Mouse (Mus musculus): ENCODE results near the gene Chad. TPM values are rescaled to one million over a fixed set of nuclear protein-coding genes. Genes with fewer than 3 reads are reported as not detected.

Gene Chad
- polyA plus RNA-seq, 1 experiment from 2014 or later = 0.53 TPM

DNA sequence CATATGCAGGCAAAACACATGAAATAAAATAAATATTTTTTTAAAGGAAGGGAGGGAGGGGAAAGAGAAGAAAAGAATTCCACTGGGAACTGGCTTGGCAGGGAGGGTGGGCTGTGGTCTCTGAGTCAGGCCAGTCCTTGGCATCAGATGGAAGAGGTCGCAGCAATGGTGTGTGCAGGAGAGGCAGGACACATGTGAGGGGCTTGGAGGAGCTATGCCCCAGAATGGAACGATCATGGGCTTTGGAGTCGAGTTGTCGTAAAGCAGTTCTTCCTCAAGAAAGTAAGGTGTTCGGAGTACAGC lies 14.5 kb upstream of the Chad start:
- no peaks in the 10 kb centered on the region for H3K9me3 ChIP-seq (ENCODE audit: control insufficient read depth, low read length)
- H3K4me2 ChIP-seq (ENCODE audit: low read depth, severe bottlenecking) = no peak overlapping the region
- DNase-seq (ENCODE audit: low spot score) (no peak), ATAC-seq (ENCODE audit: insufficient number of reproducible peaks, low FRiP score, low TSS enrichment, low read depth) (no peak)
- H3K4me1 ChIP-seq (ENCODE audit: control insufficient read depth, insufficient read depth, low read length) = peaks cover 4% of the 10 kb centered on the region
- H3K9ac ChIP-seq (ENCODE audit: low read length) = no peak overlapping the region
- 93% methylated on average over 5 of the region's 5 CpGs for WGBS
- no peak overlapping the region for H3K4me3 ChIP-seq (ENCODE audit: low read depth, low read length)
- H3K36me3 ChIP-seq (ENCODE audit: control insufficient read depth, insufficient read depth, low read length) = no peaks in the 10 kb centered on the region
- no peaks in the 10 kb centered on the region for H3K27me3 ChIP-seq (ENCODE audit: control insufficient read depth, insufficient read depth, low read length)
- H3K27ac ChIP-seq (replicated peaks; ENCODE audit: low read depth, low read length) = no peak overlapping the region

- H3K4me1 ChIP-seq (ENCODE audit: control insufficient read depth, insufficient read depth, low read length) = no peaks in the 10 kb centered on the region
- H3K9ac ChIP-seq (ENCODE audit: low read length) = no peak overlapping the region
- H3K27me3 ChIP-seq (ENCODE audit: control insufficient read depth, insufficient read depth, low read length) = no peaks in the 10 kb centered on the region
- no peak for DNase-seq (ENCODE audit: low spot score)
- no peak for ATAC-seq (ENCODE audit: insufficient number of reproducible peaks, low FRiP score, low TSS enrichment, low read depth)
- H3K4me3 ChIP-seq (ENCODE audit: low read depth, low read length) = no peak overlapping the region
- 73% methylated on average over 3 of the region's 3 CpGs for WGBS
- no peak overlapping the region for H3K27ac ChIP-seq (replicated peaks; ENCODE audit: low read depth, low read length)
- no peaks in the 10 kb centered on the region for H3K9me3 ChIP-seq (ENCODE audit: control insufficient read depth, low read length)
- no peak overlapping the region for H3K4me2 ChIP-seq (ENCODE audit: low read depth, severe bottlenecking)
- H3K36me3 ChIP-seq (ENCODE audit: control insufficient read depth, insufficient read depth, low read length) = no peaks in the 10 kb centered on the region
These were observed 6.6 kb upstream of the Chad start for GRCm38 (mm10) chr11:94558226-94558625.

DNA sequence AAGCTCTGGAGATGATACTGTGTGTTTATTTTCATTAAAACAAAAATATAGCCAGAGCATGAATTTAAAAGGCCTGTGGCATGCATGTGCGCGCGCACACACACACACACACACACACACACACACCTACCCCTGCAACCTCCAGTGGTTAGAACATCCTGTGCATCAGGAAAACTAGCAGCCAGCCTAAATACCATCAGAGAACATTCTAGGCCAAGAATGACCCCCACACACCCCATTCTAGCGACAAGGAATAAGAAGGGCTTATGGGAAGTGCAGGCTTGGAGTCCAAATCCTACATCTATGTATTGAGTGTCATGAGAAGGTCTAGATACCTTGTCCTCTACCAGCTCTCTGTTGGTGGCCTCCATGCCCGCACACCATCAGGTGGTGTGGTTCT lies 1.5 kb upstream of the Chad start:
- Histone ChIP-seq H3K27me3 (ENCODE audit: control insufficient read depth, insufficient read depth, low read length) (peaks cover 14% of the 10 kb centered on the region; the same call in 1 of the 2 replicates), H3K9ac (ENCODE audit: low read length) (no peak overlapping the region), H3K4me1 (ENCODE audit: control insufficient read depth, insufficient read depth, low read length) (peaks cover 17% of the 10 kb centered on the region), H3K9me3 (ENCODE audit: control insufficient read depth, low read length) (no peaks in the 10 kb centered on the region), H3K4me3 (ENCODE audit: low read depth, low read length) (no peak overlapping the region), H3K27ac (replicated peaks; ENCODE audit: low read depth, low read length) (no peak overlapping the region), H3K36me3 (ENCODE audit: control insufficient read depth, insufficient read depth, low read length) (no peaks in the 10 kb centered on the region), H3K4me2 (ENCODE audit: low read depth, severe bottlenecking) (no peak overlapping the region)
- 0 out of 2 replicates have a peak, but pooled peaks have one; percentile 14 for ATAC-seq (ENCODE audit: insufficient number of reproducible peaks, low FRiP score, low TSS enrichment, low read depth)
- no peak for DNase-seq (ENCODE audit: low spot score)
- 92% methylated on average over 5 of the region's 5 CpGs for WGBS

DNA sequence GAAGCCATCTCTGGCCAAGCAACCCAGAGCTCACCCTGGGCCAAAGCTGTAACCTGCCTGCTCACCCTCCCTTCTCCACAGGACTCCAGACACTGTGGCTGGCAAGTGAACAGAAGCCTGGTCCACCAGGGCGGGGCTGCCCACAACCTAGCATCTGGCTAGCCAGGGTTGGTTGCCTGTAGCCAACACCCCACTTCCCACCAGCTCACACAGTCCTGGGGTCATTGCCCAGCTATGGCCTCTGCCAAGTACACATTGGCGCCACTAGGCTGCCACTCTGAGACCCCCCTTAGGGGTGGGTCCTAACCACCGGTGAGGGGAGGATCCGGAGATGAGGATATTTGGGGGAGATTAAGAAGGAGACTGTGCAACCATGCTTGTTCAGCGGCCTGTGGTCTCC lies 1.0 kb upstream of the Chad start:
- peak overlapping the region; percentile 54; the same call in 1 of the 2 replicates for H3K4me2 ChIP-seq (ENCODE audit: low read depth, severe bottlenecking)
- no peaks in the 10 kb centered on the region for H3K9me3 ChIP-seq (ENCODE audit: control insufficient read depth, low read length)
- peaks cover 17% of the 10 kb centered on the region for H3K4me1 ChIP-seq (ENCODE audit: control insufficient read depth, insufficient read depth, low read length)
- WGBS = 49% methylated on average over 5 of the region's 5 CpGs
- H3K36me3 ChIP-seq (ENCODE audit: control insufficient read depth, insufficient read depth, low read length) = no peaks in the 10 kb centered on the region
- H3K4me3 ChIP-seq (ENCODE audit: low read depth, low read length) = no peak overlapping the region; the same call in 1 of the 2 replicates
- no peak overlapping the region for H3K27ac ChIP-seq (replicated peaks; ENCODE audit: low read depth, low read length)
- DNase-seq (ENCODE audit: low spot score) (no peak), ATAC-seq (ENCODE audit: insufficient number of reproducible peaks, low FRiP score, low TSS enrichment, low read depth) (peak; percentile 61)
- H3K9ac ChIP-seq (ENCODE audit: low read length) = peak overlapping the region; percentile 43; the same call in 1 of the 2 replicates
- H3K27me3 ChIP-seq (ENCODE audit: control insufficient read depth, insufficient read depth, low read length) = peaks cover 14% of the 10 kb centered on the region; the same call in 1 of the 2 replicates

- Histone ChIP-seq H3K36me3 (ENCODE audit: control insufficient read depth, insufficient read depth, low read length) (no peaks in the 10 kb centered on the region), H3K4me2 (ENCODE audit: low read depth, severe bottlenecking) (peak overlapping the region; percentile 54), H3K9me3 (ENCODE audit: control insufficient read depth, low read length) (no peaks in the 10 kb centered on the region), H3K9ac (ENCODE audit: low read length) (no peak overlapping the region), H3K4me3 (ENCODE audit: low read depth, low read length) (0 out of 2 replicates have a peak overlapping the region, but pooled peaks have one; percentile 19), H3K27me3 (ENCODE audit: control insufficient read depth, insufficient read depth, low read length) (peaks cover 14% of the 10 kb centered on the region; the same call in 1 of the 2 replicates), H3K27ac (replicated peaks; ENCODE audit: low read depth, low read length) (no peak overlapping the region), H3K4me1 (ENCODE audit: control insufficient read depth, insufficient read depth, low read length) (peaks cover 17% of the 10 kb centered on the region)
- WGBS = 10% methylated on average over 16 of the region's 16 CpGs
- DNase-seq (ENCODE audit: low spot score) (peak; percentile 45), ATAC-seq (ENCODE audit: insufficient number of reproducible peaks, low FRiP score, low TSS enrichment, low read depth) (no peak)
These were observed 268 bp downstream of the Chad start for GRCm38 (mm10) chr11:94565151-94565479.

- peaks cover 17% of the 10 kb centered on the region for H3K4me1 ChIP-seq (ENCODE audit: control insufficient read depth, insufficient read depth, low read length)
- H3K27me3 ChIP-seq (ENCODE audit: control insufficient read depth, insufficient read depth, low read length) = peaks cover 14% of the 10 kb centered on the region; the same call in 1 of the 2 replicates
- no peak overlapping the region for H3K27ac ChIP-seq (replicated peaks; ENCODE audit: low read depth, low read length)
- H3K9ac ChIP-seq (ENCODE audit: low read length) = no peak overlapping the region
- no peak for DNase-seq (ENCODE audit: low spot score)
- H3K9me3 ChIP-seq (ENCODE audit: control insufficient read depth, low read length) = no peaks in the 10 kb centered on the region
- no peaks in the 10 kb centered on the region for H3K36me3 ChIP-seq (ENCODE audit: control insufficient read depth, insufficient read depth, low read length)
- H3K4me3 ChIP-seq (ENCODE audit: low read depth, low read length) = no peak overlapping the region
- 81% methylated on average over 6 of the region's 6 CpGs for WGBS
- no peak for ATAC-seq (ENCODE audit: insufficient number of reproducible peaks, low FRiP score, low TSS enrichment, low read depth)
- H3K4me2 ChIP-seq (ENCODE audit: low read depth, severe bottlenecking) = no peak overlapping the region
These were observed 1.7 kb downstream of the Chad start for GRCm38 (mm10) chr11:94566534-94566933.

DNA sequence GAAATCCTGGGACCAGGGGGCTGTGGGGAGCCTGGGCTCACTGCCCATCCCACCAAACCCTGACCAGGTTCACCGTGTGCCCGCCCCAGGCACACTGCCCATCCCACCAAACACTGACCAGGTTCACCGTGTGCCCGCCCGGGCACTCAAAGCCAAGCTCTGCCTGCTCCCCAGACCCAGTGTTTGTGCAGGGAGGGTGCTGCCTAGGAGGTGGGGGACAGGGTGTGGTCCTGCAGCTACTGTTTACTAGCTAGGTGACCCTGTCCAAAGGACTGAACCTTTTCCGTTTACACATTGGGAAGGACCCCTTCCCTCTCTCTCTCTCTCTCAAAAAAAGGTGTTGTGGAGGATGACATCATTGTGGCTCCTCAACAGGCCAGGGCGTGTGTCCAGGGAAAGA lies 2.5 kb downstream of the Chad start:
- H3K27ac ChIP-seq (replicated peaks; ENCODE audit: low read depth, low read length) = no peak overlapping the region
- no peak overlapping the region for H3K9ac ChIP-seq (ENCODE audit: low read length)
- H3K4me1 ChIP-seq (ENCODE audit: control insufficient read depth, insufficient read depth, low read length) = peaks cover 17% of the 10 kb centered on the region
- ATAC-seq (ENCODE audit: insufficient number of reproducible peaks, low FRiP score, low TSS enrichment, low read depth) (no peak), DNase-seq (ENCODE audit: low spot score) (no peak)
- H3K36me3 ChIP-seq (ENCODE audit: control insufficient read depth, insufficient read depth, low read length) = no peaks in the 10 kb centered on the region
- H3K9me3 ChIP-seq (ENCODE audit: control insufficient read depth, low read length) = no peaks in the 10 kb centered on the region
- H3K4me2 ChIP-seq (ENCODE audit: low read depth, severe bottlenecking) = no peak overlapping the region
- peaks cover 14% of the 10 kb centered on the region; the same call in 1 of the 2 replicates for H3K27me3 ChIP-seq (ENCODE audit: control insufficient read depth, insufficient read depth, low read length)
- H3K4me3 ChIP-seq (ENCODE audit: low read depth, low read length) = no peak overlapping the region
- WGBS = 89% methylated on average over 7 of the region's 7 CpGs

DNA sequence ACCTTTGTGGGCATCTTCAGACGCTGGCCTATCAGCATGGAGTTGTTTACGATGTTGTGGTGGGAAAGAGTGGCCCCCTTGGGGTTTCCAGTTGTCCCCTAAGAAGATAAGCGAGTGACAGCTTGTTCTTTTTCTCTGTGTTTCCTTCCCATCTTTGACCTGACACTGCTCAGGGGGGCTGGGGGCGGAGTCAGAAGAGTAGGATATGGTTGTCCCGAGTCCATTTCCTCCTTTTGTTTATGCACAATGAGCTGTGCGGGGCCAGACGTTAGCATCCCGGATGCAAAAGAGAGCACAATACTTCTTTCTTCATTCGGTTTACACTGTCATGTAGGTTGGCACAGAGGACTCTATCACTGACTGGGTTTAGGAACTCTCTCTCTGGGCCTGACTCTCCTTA lies 5.8 kb downstream of the Chad start:
- 72% methylated on average over 9 of the region's 9 CpGs for WGBS
- Histone ChIP-seq H3K27me3 (ENCODE audit: control insufficient read depth, insufficient read depth, low read length) (peaks cover 4% of the 10 kb centered on the region; the same call in 1 of the 2 replicates), H3K9ac (ENCODE audit: low read length) (no peak overlapping the region), H3K27ac (replicated peaks; ENCODE audit: low read depth, low read length) (0 out of 2 replicates have a peak overlapping the region, but pooled peaks have one; percentile 52), H3K4me1 (ENCODE audit: control insufficient read depth, insufficient read depth, low read length) (no peaks in the 10 kb centered on the region), H3K36me3 (ENCODE audit: control insufficient read depth, insufficient read depth, low read length) (no peaks in the 10 kb centered on the region), H3K9me3 (ENCODE audit: control insufficient read depth, low read length) (no peaks in the 10 kb centered on the region), H3K4me2 (ENCODE audit: low read depth, severe bottlenecking) (no peak overlapping the region), H3K4me3 (ENCODE audit: low read depth, low read length) (no peak overlapping the region)
- DNase-seq (ENCODE audit: low spot score) = no peak
- no peak for ATAC-seq (ENCODE audit: insufficient number of reproducible peaks, low FRiP score, low TSS enrichment, low read depth)

- H3K4me3 ChIP-seq (ENCODE audit: low read depth, low read length) = no peak overlapping the region
- H3K36me3 ChIP-seq (ENCODE audit: control insufficient read depth, insufficient read depth, low read length) = no peaks in the 10 kb centered on the region
- no peak for ATAC-seq (ENCODE audit: insufficient number of reproducible peaks, low FRiP score, low TSS enrichment, low read depth)
- DNase-seq (ENCODE audit: low spot score) = no peak
- H3K27me3 ChIP-seq (ENCODE audit: control insufficient read depth, insufficient read depth, low read length) = no peaks in the 10 kb centered on the region
- 84% methylated on average over 1 of the region's 1 CpGs for WGBS
- no peak overlapping the region for H3K9ac ChIP-seq (ENCODE audit: low read length)
- H3K9me3 ChIP-seq (ENCODE audit: control insufficient read depth, low read length) = no peaks in the 10 kb centered on the region
- no peak overlapping the region for H3K27ac ChIP-seq (replicated peaks; ENCODE audit: low read depth, low read length)
- H3K4me1 ChIP-seq (ENCODE audit: control insufficient read depth, insufficient read depth, low read length) = no peaks in the 10 kb centered on the region
- H3K4me2 ChIP-seq (ENCODE audit: low read depth, severe bottlenecking) = no peak overlapping the region
These were observed 7.0 kb downstream of the Chad start for GRCm38 (mm10) chr11:94571850-94572249.

Data from limb, embryonic 11.5 days (tissue).